8 mouse cellular contexts compared by ENCODE assay signal in the genomic region with DNA sequence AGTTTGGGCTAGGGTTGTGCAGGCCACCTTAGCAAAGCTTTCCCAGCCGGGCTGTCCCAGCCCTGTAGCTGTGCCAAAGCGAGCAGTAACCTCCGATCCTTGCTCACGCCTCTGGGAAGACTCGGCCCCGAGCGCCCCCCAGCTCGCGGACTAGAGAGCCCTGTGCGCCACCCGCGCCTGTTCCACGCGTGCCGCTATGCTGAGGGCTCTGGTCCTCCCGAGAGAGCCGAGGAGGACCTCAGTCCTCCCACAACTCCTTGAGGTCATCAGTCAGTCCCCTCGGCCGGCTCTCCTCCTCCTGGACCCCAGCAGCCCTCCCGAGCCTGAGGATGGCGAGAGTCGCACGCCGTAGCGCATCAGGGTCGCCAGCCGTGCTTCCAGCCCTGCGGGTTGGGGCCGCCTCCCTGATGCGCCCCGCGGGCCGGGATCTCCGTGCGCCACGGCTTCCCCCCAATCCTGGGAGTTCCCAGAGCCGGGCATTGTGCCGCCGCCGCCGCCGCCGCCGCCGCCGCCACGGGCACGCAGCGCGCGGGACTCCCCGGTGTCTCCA. TPM values are rescaled to one million over a fixed set of nuclear protein-coding genes. Genes with fewer than 3 reads are reported as not detected.
DNase-seq lines count a peak whose midpoint lies in the region; ATAC-seq and TF ChIP-seq lines count a peak whose summit lies in the region.
"Had no signal": no experiment of that assay in that cellular context is flagged by ENCODE, and none has a peak within 500 bp of the region (broad histone marks: within the 10 kb centered on the region; RNA-seq: fewer than 3 reads in every experiment).

No protein-coding gene starts in this region.

- ATAC-seq in liver, embryonic 11.5 days (replicated peaks; ENCODE audit: low FRiP score): no peak
- ATAC-seq in liver, postnatal 0 days: no peak
- ATAC-seq in hindbrain, embryonic 16.5 days: 0 out of 2 replicates have a peak, but pooled peaks have one; percentile 21
- ATAC-seq in neural tube, embryonic 15.5 days (ENCODE audit: low FRiP score): peak; percentile 40; the same call in 1 of the 2 replicates

- H3K27ac ChIP-seq in liver, embryonic 11.5 days (ENCODE audit: low read depth, low read length): no peak overlapping the region
- H3K27ac ChIP-seq in liver, postnatal 0 days (ENCODE audit: low read depth): no peak overlapping the region
- peak overlapping the region; percentile 95 for H3K27ac ChIP-seq in hindbrain, embryonic 16.5 days (ENCODE audit: low read depth, low read length)
- peak overlapping the region; percentile 99 for H3K27ac ChIP-seq in neural tube, embryonic 15.5 days (replicated peaks)
- no peak overlapping the region for H3K27ac ChIP-seq in kidney, adult 2 months (ENCODE audit: insufficient read depth, low read depth, low read length)

- H3K4me2 ChIP-seq in liver, embryonic 11.5 days: peak overlapping the region; percentile 61
- H3K4me2 ChIP-seq in liver, postnatal 0 days (ENCODE audit: low read depth, low read length): no peak overlapping the region
- peak overlapping the region; percentile 82 for H3K4me2 ChIP-seq in hindbrain, embryonic 16.5 days (ENCODE audit: low read length)
- peak overlapping the region; percentile 85 for H3K4me2 ChIP-seq in neural tube, embryonic 15.5 days

- 4% methylated on average over 49 of the region's 52 CpGs for WGBS in liver, embryonic 11.5 days
- 3% methylated on average over 34 of the region's 52 CpGs for WGBS in liver, postnatal 0 days (ENCODE audit: insufficient replicate concordance)
- under 1% methylated on average over 52 of the region's 52 CpGs for WGBS in hindbrain, embryonic 16.5 days
- WGBS in neural tube, embryonic 15.5 days: under 1% methylated on average over 38 of the region's 52 CpGs
- WGBS in kidney, adult 2 months: 2% methylated on average over 52 of the region's 52 CpGs

- no peaks in the 10 kb centered on the region for H3K9me3 ChIP-seq in liver, embryonic 11.5 days (ENCODE audit: control insufficient read depth, low read length)
- no peaks in the 10 kb centered on the region for H3K9me3 ChIP-seq in liver, postnatal 0 days (ENCODE audit: low read length)
- H3K9me3 ChIP-seq in hindbrain, embryonic 16.5 days (ENCODE audit: control insufficient read depth, low read length): no peaks in the 10 kb centered on the region
- no peaks in the 10 kb centered on the region for H3K9me3 ChIP-seq in neural tube, embryonic 15.5 days (replicated peaks)

- TF ChIP-seq CTCF in liver, postnatal 0 days (IDR thresholded peaks at IDR 0.05; ENCODE audit: low read depth): no peak
- no peak for TF ChIP-seq CTCF in kidney, adult 2 months (conservative IDR thresholded peaks at IDR 0.05; ENCODE audit: insufficient read depth, insufficient read length, low read depth, low read length)

- peak overlapping the region; percentile 41 for H3K4me3 ChIP-seq in liver, embryonic 11.5 days (ENCODE audit: low read depth, low read length)
- H3K4me3 ChIP-seq in liver, postnatal 0 days (ENCODE audit: low read depth, low read length): no peak overlapping the region
- peak overlapping the region; percentile 77 for H3K4me3 ChIP-seq in hindbrain, embryonic 16.5 days (ENCODE audit: low read length)
- peak overlapping the region; percentile 90 for H3K4me3 ChIP-seq in neural tube, embryonic 15.5 days (replicated peaks)
- no peak overlapping the region for H3K4me3 ChIP-seq in kidney, adult 2 months (ENCODE audit: insufficient read depth, low read depth, low read length)

- no peak overlapping the region for H3K9ac ChIP-seq in liver, embryonic 11.5 days (ENCODE audit: low read depth, low read length)
- H3K9ac ChIP-seq in liver, postnatal 0 days (replicated peaks): no peak overlapping the region
- peak overlapping the region; percentile 92 for H3K9ac ChIP-seq in hindbrain, embryonic 16.5 days (ENCODE audit: low read depth, low read length)
- peak overlapping the region; percentile 96 for H3K9ac ChIP-seq in neural tube, embryonic 15.5 days (replicated peaks)

- H3K4me1 ChIP-seq in liver, embryonic 11.5 days (replicated peaks; ENCODE audit: control insufficient read depth, insufficient read depth, low read length): no peaks in the 10 kb centered on the region; the same call in 1 of the 2 replicates
- no peaks in the 10 kb centered on the region for H3K4me1 ChIP-seq in liver, postnatal 0 days (ENCODE audit: insufficient read depth)
- H3K4me1 ChIP-seq in hindbrain, embryonic 16.5 days (ENCODE audit: control insufficient read depth, insufficient read depth, low read depth, low read length): peaks cover 42% of the 10 kb centered on the region
- H3K4me1 ChIP-seq in neural tube, embryonic 15.5 days: peaks cover 60% of the 10 kb centered on the region
- H3K4me1 ChIP-seq in kidney, adult 2 months (ENCODE audit: control insufficient read depth, insufficient read depth, low read length): no peaks in the 10 kb centered on the region

- peaks cover 64% of the 10 kb centered on the region for H3K27me3 ChIP-seq in liver, embryonic 11.5 days (replicated peaks; ENCODE audit: control insufficient read depth, insufficient read depth, low read length)
- H3K27me3 ChIP-seq in liver, postnatal 0 days (ENCODE audit: insufficient read depth, low read length): peaks cover 60% of the 10 kb centered on the region
- no peaks in the 10 kb centered on the region for H3K27me3 ChIP-seq in hindbrain, embryonic 16.5 days (replicated peaks; ENCODE audit: control insufficient read depth, insufficient read depth, low read length)
- H3K27me3 ChIP-seq in neural tube, embryonic 15.5 days (replicated peaks): 0 out of 2 replicates have a peak, but pooled peaks cover 8% of the 10 kb centered on the region
- H3K27me3 ChIP-seq in kidney, adult 2 months (replicated peaks; ENCODE audit: control insufficient read depth, insufficient read depth, low read length): peaks cover 5% of the 10 kb centered on the region

- no peak for TF ChIP-seq EP300 in liver, postnatal 0 days (IDR thresholded peaks at IDR 0.05; ENCODE audit: low read depth)

- no peaks in the 10 kb centered on the region for H3K36me3 ChIP-seq in liver, embryonic 11.5 days (ENCODE audit: control insufficient read depth, insufficient read depth, low read length)
- no peaks in the 10 kb centered on the region for H3K36me3 ChIP-seq in liver, postnatal 0 days (replicated peaks; ENCODE audit: insufficient read depth, low read length)
- no peaks in the 10 kb centered on the region for H3K36me3 ChIP-seq in hindbrain, embryonic 16.5 days (ENCODE audit: control insufficient read depth, insufficient read depth, low read length)
- no peaks in the 10 kb centered on the region for H3K36me3 ChIP-seq in neural tube, embryonic 15.5 days
- no peaks in the 10 kb centered on the region for H3K36me3 ChIP-seq in kidney, adult 2 months (ENCODE audit: control insufficient read depth, insufficient read depth, low read length)

- DNase-seq in liver, embryonic 11.5 days (ENCODE audit: low spot score): no peak
- DNase-seq in liver, postnatal 0 days: no peak
- peak; percentile 60 for DNase-seq in embryo, embryonic 10.5 days (ENCODE audit: low spot score)
- DNase-seq in frontal cortex, postnatal 36 days (ENCODE audit: low spot score in 2 of 2): no peak
- DNase-seq in kidney, adult 2 months: no peak
- DNase-seq: adrenal gland, postnatal 36 days had no signal

- no peak for TF ChIP-seq POLR2A in kidney, adult 2 months (IDR thresholded peaks at IDR 0.05; ENCODE audit: low read depth, low read length)

RNA-seq across cellular contexts. Expression of a gene that starts 2.9 kb away (rescaled TPM):
- 1.1 and 1.3 TPM in 2 replicates for polyA plus RNA-seq in liver, embryonic 11.5 days (2014; fragmentation: Nextera tagmentation; extraction: Ambion mirVana)
- 0.72 and 0.73 TPM in 2 replicates for polyA plus RNA-seq in liver, postnatal 0 days (2015; fragmentation: Nextera tagmentation; extraction: Ambion mirVana)
- 68.4 and 69.4 TPM in 2 replicates for polyA plus RNA-seq in hindbrain, embryonic 16.5 days (2015; fragmentation: Nextera tagmentation; extraction: Ambion mirVana)
- polyA plus RNA-seq in neural tube, embryonic 15.5 days (2015; fragmentation: Nextera tagmentation; extraction: Ambion mirVana): 80.9 and 99.8 TPM in 2 replicates
- 0.27 TPM in 2 replicates for polyA plus RNA-seq in kidney, adult 2 months (2012; rRNA removed)

Comparison
In these comparisons a context has a peak if more than half of its experiments do, and no peak if none do; other contexts are left out.
1. H3K4me3 ChIP-seq: peak in liver, embryonic 11.5 days (single experiment), hindbrain, embryonic 16.5 days (single experiment) and neural tube, embryonic 15.5 days (single experiment); none in liver, postnatal 0 days (single experiment) and kidney, adult 2 months (single experiment).
2. ATAC-seq: peak in hindbrain, embryonic 16.5 days (single experiment) and neural tube, embryonic 15.5 days (single experiment); none in liver, embryonic 11.5 days (single experiment) and liver, postnatal 0 days (single experiment).
3. H3K27ac ChIP-seq: peak in hindbrain, embryonic 16.5 days (single experiment) and neural tube, embryonic 15.5 days (single experiment); none in liver, embryonic 11.5 days (single experiment), liver, postnatal 0 days (single experiment) and kidney, adult 2 months (single experiment).
4. H3K9ac ChIP-seq: peak in hindbrain, embryonic 16.5 days (single experiment) and neural tube, embryonic 15.5 days (single experiment); none in liver, embryonic 11.5 days (single experiment) and liver, postnatal 0 days (single experiment).
5. RNA of a gene that starts 2.9 kb away (polyA plus RNA-seq): 80.9 to 99.8 TPM in neural tube, embryonic 15.5 days and 68.4 to 69.4 TPM in hindbrain, embryonic 16.5 days; 1.1 to 1.3 TPM in liver, embryonic 11.5 days, 0.72 to 0.73 TPM in liver, postnatal 0 days and 0.27 TPM in kidney, adult 2 months; every median in the first group is over 10 times any median in the second.